Mouse (Mus musculus) ES-E14 (cell line): ENCODE data around the gene Acot7. TPM values are rescaled to one million over a fixed set of nuclear protein-coding genes. Genes with fewer than 3 reads are reported as not detected.
A peak's percentile ranks its signal among the peaks of the same experiment; 100 is the strongest.

Source experiments
- DNase-seq: peaks from one replicate; pipeline ENCODE4 v3.0.0-alpha.2; 2013; ENCODE audit warnings: low read depth, low spot score
- H3K27ac ChIP-seq: 2 replicates; pipeline ENCODE4 v1.5.1; 2012; ENCODE audit warnings: low read depth, mild to moderate bottlenecking, low read length, moderate library complexity, mixed read lengths; ENCODE audit not compliant: poor library complexity, insufficient read depth, severe bottlenecking
- H3K36me3 ChIP-seq: 2 replicates; pipeline ENCODE4 v1.6.1; 2012; ENCODE audit warnings: mild to moderate bottlenecking, low read length, moderate library complexity, mixed read lengths; ENCODE audit not compliant: control insufficient read depth, poor library complexity, insufficient read depth, severe bottlenecking
- H3K4me1 ChIP-seq, 2 experiments: fragments of 150-350 bp in 1 of 2; sonication (generic) in 1 of 2; 2 replicates each; pipeline ENCODE4 v1.6.1; 2012; ENCODE audit warnings: low read length in 2 of 2, mild to moderate bottlenecking in 1 of 2, mixed read lengths in 1 of 2; ENCODE audit not compliant: control insufficient read depth in 2 of 2, insufficient read depth in 2 of 2, poor library complexity in 1 of 2
- H3K4me3 ChIP-seq, 2 experiments: fragments of 150-350 bp in 1 of 2; sonication (generic) in 1 of 2; 2 replicates each; pipeline ENCODE4 v1.5.1; 2012; ENCODE audit warnings: low read length in 2 of 2, low read depth in 1 of 2, mild to moderate bottlenecking in 1 of 2, mixed read lengths in 1 of 2; ENCODE audit not compliant: insufficient read depth in 1 of 2, poor library complexity in 1 of 2, severe bottlenecking in 1 of 2
- H3K9ac ChIP-seq: 2 replicates; pipeline ENCODE4 v1.6.1; 2012; ENCODE audit warnings: low read depth, mild to moderate bottlenecking, low read length, mixed read lengths; ENCODE audit not compliant: poor library complexity, insufficient read depth, severe bottlenecking
- H3K9me3 ChIP-seq: fragments of 150-350 bp; sonication (generic); 2 replicates; pipeline ENCODE4 v1.6.1; 2012; ENCODE audit warnings: low read depth, mild to moderate bottlenecking, low read length; ENCODE audit not compliant: control insufficient read depth, insufficient read depth
- CHD2 ChIP-seq: IDR thresholded peaks from 2 replicates; pipeline ENCODE4 v1.6.1; 2014; ENCODE audit warnings: mild to moderate bottlenecking, low read depth, low read length, inconsistent platforms
- HCFC1 ChIP-seq: IDR thresholded peaks from 2 replicates; pipeline ENCODE4 v1.6.1; 2012; ENCODE audit warnings: low read length, inconsistent platforms, borderline replicate concordance; ENCODE audit not compliant: insufficient read depth
- MAFK ChIP-seq: IDR thresholded peaks from 2 replicates; pipeline ENCODE4 v1.6.1; 2014; ENCODE audit warnings: mild to moderate bottlenecking, low read depth, low read length, inconsistent platforms; ENCODE audit not compliant: insufficient read depth
- ZC3H11A ChIP-seq: IDR thresholded peaks from 2 replicates; pipeline ENCODE4 v1.6.1; 2012; ENCODE audit warnings: low read depth, mild to moderate bottlenecking, inconsistent platforms, low read length, borderline replicate concordance
- ZNF384 ChIP-seq: IDR thresholded peaks from 2 replicates; pipeline ENCODE4 v1.6.1; 2012; ENCODE audit warnings: low read depth, low read length, inconsistent platforms
- in situ Hi-C, 2 experiments: fragments of 600-800 bp; cut with MboI; formaldehyde crosslinking; loops; one replicate each; pipeline ENCODE4 v1.15.1; 2025; ENCODE audit warnings: low sequenced_read_pairs in 2 of 2, inconsistent platforms in 1 of 2; ENCODE audit not compliant: unreplicated experiment in 2 of 2
- total RNA-seq: library from RNA; depleted of rRNA; stranded (reverse); fragments of 300-350 nt; gene quantifications from 2 replicates; pipeline ENCODE4 v1.2.3, GENCODE M21; 2012

Gene Acot7
- total RNA-seq, 1 experiment = 51.9 TPM

- no peak within 1 kb of the TSS for H3K9ac ChIP-seq
- peaks cover 5 to 45% of the 10 kb centered on the region in 2 experiments; a peak in 3 of 4 replicates for H3K4me1 ChIP-seq
- no peak for DNase-seq
- peak within 1 kb of the TSS; percentile 20; the same call in 1 of the 2 replicates for H3K27ac ChIP-seq
- no peaks in the 10 kb centered on the region for H3K36me3 ChIP-seq
- H3K9me3 ChIP-seq = no peaks in the 10 kb centered on the region
- H3K4me3 ChIP-seq = peak within 1 kb of the TSS; percentile 18 to 38; a peak in 2 of 4 replicates
- TF ChIP-seq ZC3H11A (no peak), MAFK (no peak), ZNF384 (no peak), HCFC1 (no peak), CHD2 (no peak)
- in situ Hi-C loops = no loop called here
Observed at GRCm38 (mm10) chr4:152291562-152291961, 113.6 kb downstream of the Acot7 start, which contains the start of gene Hes3. Hes3 (minus strand) TSS chr4:152291662.

DNA sequence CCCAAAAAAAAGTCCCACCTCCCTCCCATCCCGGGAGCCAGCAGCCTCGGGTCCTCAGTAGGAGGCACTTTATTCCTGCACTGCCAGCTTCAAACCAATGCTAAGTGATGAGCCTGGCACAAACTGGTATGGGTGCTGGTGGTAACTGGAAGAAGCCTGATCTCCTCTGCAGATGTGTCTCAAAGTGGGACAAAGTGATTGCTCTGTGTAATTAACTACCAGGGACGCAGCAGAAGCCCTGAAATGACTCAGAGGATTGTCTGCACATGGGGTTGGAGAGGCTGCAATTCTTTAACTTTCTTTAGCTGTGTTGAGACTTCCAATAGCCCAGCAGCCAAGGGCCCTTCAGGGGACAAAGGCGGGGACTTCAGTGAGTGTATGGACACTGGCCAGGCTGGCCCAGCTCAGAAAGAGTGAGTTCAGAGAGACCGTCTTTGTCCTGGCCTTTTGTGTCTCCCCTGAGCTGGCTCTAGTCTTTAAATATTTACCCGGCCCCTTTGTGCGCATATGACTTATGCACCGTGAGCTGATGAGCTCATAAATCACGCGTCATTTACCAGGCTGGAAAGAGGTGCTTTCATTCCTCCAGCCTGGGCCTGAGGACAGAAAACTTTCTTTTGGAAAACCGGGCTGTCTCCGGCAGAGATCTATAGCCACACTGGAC is 114.3 kb downstream of the Acot7 start:
- peaks cover 2 to 40% of the 10 kb centered on the region in 2 experiments; a peak in 3 of 4 replicates for H3K4me1 ChIP-seq
- no peak overlapping the region for H3K4me3 ChIP-seq
- in situ Hi-C loops = no loop called here
- H3K27ac ChIP-seq = no peak overlapping the region
- H3K9me3 ChIP-seq = no peaks in the 10 kb centered on the region
- no peak overlapping the region for H3K9ac ChIP-seq
- no peaks in the 10 kb centered on the region for H3K36me3 ChIP-seq
- TF ChIP-seq HCFC1 = no peak
- no peak for TF ChIP-seq CHD2
- TF ChIP-seq MAFK = no peak
- TF ChIP-seq ZC3H11A = no peak
- no peak for TF ChIP-seq ZNF384
- no peak for DNase-seq

GRCm38 (mm10) chr4:152294188-152294929 is 116.4 kb downstream of the Acot7 start:
- H3K9me3 ChIP-seq = no peaks in the 10 kb centered on the region
- H3K27ac ChIP-seq = no peak overlapping the region
- no peak overlapping the region for H3K4me3 ChIP-seq
- peaks cover 4 to 31% of the 10 kb centered on the region in 2 experiments; a peak in 3 of 4 replicates for H3K4me1 ChIP-seq
- H3K9ac ChIP-seq = no peak overlapping the region
- DNase-seq = no peak
- H3K36me3 ChIP-seq = no peaks in the 10 kb centered on the region; the same call in 1 of the 2 replicates
- in situ Hi-C loops = no loop called here
- TF ChIP-seq CHD2 (no peak), ZNF384 (no peak), ZC3H11A (no peak), HCFC1 (no peak), MAFK (no peak)

DNA sequence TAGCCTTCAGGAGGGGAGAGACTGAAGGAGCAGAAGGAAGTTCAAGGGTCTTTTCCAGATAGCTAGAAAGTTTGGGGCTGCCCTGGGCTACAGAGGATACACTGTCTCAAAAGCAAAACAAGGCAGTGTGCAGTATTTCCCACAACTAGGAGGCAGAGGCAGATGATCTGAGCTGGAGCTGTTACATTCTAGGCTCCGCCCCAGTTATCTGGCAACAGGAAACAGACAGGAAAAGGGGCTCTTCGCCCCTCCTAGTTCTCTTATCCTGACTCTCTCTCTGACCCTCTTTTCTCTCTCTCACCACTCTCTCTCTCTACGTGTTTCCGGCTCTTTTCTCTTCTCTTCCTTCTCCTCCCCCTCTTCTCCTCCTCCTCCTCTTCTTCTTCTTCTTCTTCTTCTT is 118.0 kb downstream of the Acot7 start:
- no peak for DNase-seq
- no peak overlapping the region for H3K27ac ChIP-seq
- peaks cover 11% of the 10 kb centered on the region for H3K36me3 ChIP-seq
- H3K4me1 ChIP-seq = peaks cover 4 to 28% of the 10 kb centered on the region in 2 experiments; a peak in 3 of 4 replicates
- H3K9me3 ChIP-seq = no peaks in the 10 kb centered on the region
- in situ Hi-C loops = no loop called here
- peak overlapping the region; percentile 41; the same call in 1 of the 2 replicates for H3K9ac ChIP-seq
- H3K4me3 ChIP-seq = no peak overlapping the region
- TF ChIP-seq HCFC1 (no peak), ZC3H11A (no peak), MAFK (no peak), CHD2 (no peak), ZNF384 (no peak)
